Mouse (Mus musculus): ENCODE results near the gene Rxra. TPM values are rescaled to one million over a fixed set of nuclear protein-coding genes. Genes with fewer than 3 reads are reported as not detected.

Rxra gene
- polyA plus RNA-seq, 1 experiment from 2014 or later: 6.9 TPM

- 96% methylated on average over 10 of the region's 10 CpGs for WGBS
- Histone ChIP-seq H3K27me3 (ENCODE audit: control insufficient read depth, insufficient read depth, low read length) (no peaks in the 10 kb centered on the region), H3K36me3 (ENCODE audit: control insufficient read depth, insufficient read depth, low read length) (peaks cover 4% of the 10 kb centered on the region; the same call in 1 of the 2 replicates), H3K9me3 (ENCODE audit: control insufficient read depth, low read length) (no peaks in the 10 kb centered on the region), H3K27ac (ENCODE audit: low read depth, low read length) (no peak overlapping the region), H3K4me2 (no peak overlapping the region), H3K4me3 (ENCODE audit: low read depth, low read length) (no peak overlapping the region), H3K4me1 (ENCODE audit: control insufficient read depth, insufficient read depth, low read length) (peaks cover 10% of the 10 kb centered on the region), H3K9ac (ENCODE audit: low read length) (no peak overlapping the region)
- no peak for DNase-seq (ENCODE audit: low spot score, missing footprints)
- no peak for ATAC-seq (ENCODE audit: low FRiP score)
Measured at GRCm38 (mm10) chr2:27761260-27761995, 85.2 kb downstream of the Rxra start.

DNA sequence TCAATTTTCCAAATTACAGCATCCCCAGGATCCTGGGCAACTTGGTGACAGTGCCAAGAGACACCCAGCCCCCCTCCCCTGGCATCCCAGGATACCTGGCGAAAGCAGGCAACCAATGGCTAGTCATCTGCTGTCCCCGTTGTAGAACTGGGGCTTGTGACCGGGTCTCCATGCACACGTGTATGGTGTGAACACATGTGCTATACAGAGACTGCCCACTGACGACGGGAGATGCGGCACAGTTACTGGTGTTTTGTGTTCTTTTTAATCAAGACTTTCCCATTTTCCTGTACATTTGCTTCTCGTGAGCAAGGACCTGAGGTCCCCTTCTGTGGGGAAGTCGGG is 85.7 kb downstream of the Rxra start:
- WGBS: 90% methylated on average over 9 of the region's 9 CpGs
- Histone ChIP-seq H3K27me3 (ENCODE audit: control insufficient read depth, insufficient read depth, low read length) (no peaks in the 10 kb centered on the region), H3K27ac (ENCODE audit: low read depth, low read length) (no peak overlapping the region), H3K9me3 (ENCODE audit: control insufficient read depth, low read length) (no peaks in the 10 kb centered on the region), H3K36me3 (ENCODE audit: control insufficient read depth, insufficient read depth, low read length) (peaks cover 4% of the 10 kb centered on the region; the same call in 1 of the 2 replicates), H3K4me2 (no peak overlapping the region), H3K4me3 (ENCODE audit: low read depth, low read length) (no peak overlapping the region), H3K9ac (ENCODE audit: low read length) (no peak overlapping the region), H3K4me1 (ENCODE audit: control insufficient read depth, insufficient read depth, low read length) (peaks cover 10% of the 10 kb centered on the region)
- DNase-seq (ENCODE audit: low spot score, missing footprints) (no peak), ATAC-seq (ENCODE audit: low FRiP score) (no peak)

DNA sequence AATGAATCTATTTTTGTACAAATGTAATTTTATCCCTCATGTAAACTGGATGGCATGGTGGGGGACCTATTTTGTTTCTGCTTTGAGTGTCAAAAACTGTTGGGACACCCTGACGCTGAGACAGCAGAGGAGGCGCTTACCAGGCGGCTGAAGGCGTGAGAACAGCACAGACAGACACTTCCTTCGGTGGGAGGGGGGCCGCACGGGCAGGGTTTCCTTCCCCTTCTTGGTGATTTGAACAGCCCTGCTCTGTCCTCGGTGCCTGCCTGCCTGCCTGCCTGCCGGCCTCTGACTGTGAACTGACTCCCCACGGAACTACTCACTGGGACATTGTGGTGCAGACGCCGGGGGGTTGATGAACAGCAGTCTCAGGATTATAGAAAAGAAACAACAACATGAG is 86.3 kb downstream of the Rxra start:
- Histone ChIP-seq H3K9me3 (ENCODE audit: control insufficient read depth, low read length) (no peaks in the 10 kb centered on the region), H3K4me3 (ENCODE audit: low read depth, low read length) (no peak overlapping the region), H3K27ac (ENCODE audit: low read depth, low read length) (no peak overlapping the region), H3K4me1 (ENCODE audit: control insufficient read depth, insufficient read depth, low read length) (peaks cover 10% of the 10 kb centered on the region), H3K27me3 (ENCODE audit: control insufficient read depth, insufficient read depth, low read length) (no peaks in the 10 kb centered on the region), H3K36me3 (ENCODE audit: control insufficient read depth, insufficient read depth, low read length) (peaks cover 4% of the 10 kb centered on the region; the same call in 1 of the 2 replicates), H3K9ac (ENCODE audit: low read length) (no peak overlapping the region), H3K4me2 (no peak overlapping the region)
- no peak for ATAC-seq (ENCODE audit: low FRiP score)
- WGBS: 59% methylated on average over 12 of the region's 12 CpGs
- DNase-seq (ENCODE audit: low spot score, missing footprints): no peak

GRCm38 (mm10) chr2:27762920-27763780 is 86.9 kb downstream of the Rxra start:
- 79% methylated on average over 14 of the region's 14 CpGs for WGBS
- Histone ChIP-seq H3K4me3 (ENCODE audit: low read depth, low read length) (no peak overlapping the region), H3K4me1 (ENCODE audit: control insufficient read depth, insufficient read depth, low read length) (peaks cover 10% of the 10 kb centered on the region), H3K4me2 (no peak overlapping the region), H3K9me3 (ENCODE audit: control insufficient read depth, low read length) (no peaks in the 10 kb centered on the region), H3K9ac (ENCODE audit: low read length) (no peak overlapping the region), H3K27ac (ENCODE audit: low read depth, low read length) (no peak overlapping the region), H3K27me3 (ENCODE audit: control insufficient read depth, insufficient read depth, low read length) (no peaks in the 10 kb centered on the region), H3K36me3 (ENCODE audit: control insufficient read depth, insufficient read depth, low read length) (peaks cover 4% of the 10 kb centered on the region; the same call in 1 of the 2 replicates)
- no peak for ATAC-seq (ENCODE audit: low FRiP score)
- no peak for DNase-seq (ENCODE audit: low spot score, missing footprints)

- Histone ChIP-seq H3K27ac (ENCODE audit: low read depth, low read length) (no peak overlapping the region; the same call in 1 of the 2 replicates), H3K4me2 (no peak overlapping the region), H3K27me3 (ENCODE audit: control insufficient read depth, insufficient read depth, low read length) (no peaks in the 10 kb centered on the region), H3K9me3 (ENCODE audit: control insufficient read depth, low read length) (no peaks in the 10 kb centered on the region), H3K36me3 (ENCODE audit: control insufficient read depth, insufficient read depth, low read length) (peaks cover 4% of the 10 kb centered on the region; the same call in 1 of the 2 replicates), H3K9ac (ENCODE audit: low read length) (peak overlapping the region; percentile 27), H3K4me3 (ENCODE audit: low read depth, low read length) (no peak overlapping the region), H3K4me1 (ENCODE audit: control insufficient read depth, insufficient read depth, low read length) (peaks cover 10% of the 10 kb centered on the region)
- 15% methylated on average over 6 of the region's 6 CpGs for WGBS
- ATAC-seq (ENCODE audit: low FRiP score) (peak; percentile 71), DNase-seq (ENCODE audit: low spot score, missing footprints) (peak; percentile 91)
Measured at GRCm38 (mm10) chr2:27764256-27764936, 88.2 kb downstream of the Rxra start.

GRCm38 (mm10) chr2:27764937-27765319 is 88.7 kb downstream of the Rxra start:
- WGBS: 32% methylated on average over 3 of the region's 3 CpGs
- DNase-seq (ENCODE audit: low spot score, missing footprints) (peak; percentile 98), ATAC-seq (ENCODE audit: low FRiP score) (peak; percentile 71)

GRCm38 (mm10) chr2:27767773-27768172 is 91.5 kb downstream of the Rxra start:
- Histone ChIP-seq H3K27ac (ENCODE audit: low read depth, low read length) (no peak overlapping the region), H3K9ac (ENCODE audit: low read length) (no peak overlapping the region), H3K9me3 (ENCODE audit: control insufficient read depth, low read length) (no peaks in the 10 kb centered on the region), H3K4me1 (ENCODE audit: control insufficient read depth, insufficient read depth, low read length) (peaks cover 10% of the 10 kb centered on the region), H3K4me3 (ENCODE audit: low read depth, low read length) (no peak overlapping the region), H3K4me2 (no peak overlapping the region), H3K36me3 (ENCODE audit: control insufficient read depth, insufficient read depth, low read length) (no peaks in the 10 kb centered on the region), H3K27me3 (ENCODE audit: control insufficient read depth, insufficient read depth, low read length) (no peaks in the 10 kb centered on the region)
- no peak for DNase-seq (ENCODE audit: low spot score, missing footprints)
- ATAC-seq (ENCODE audit: low FRiP score): no peak
- WGBS: 68% methylated on average over 7 of the region's 7 CpGs

More at GRCm38 (mm10) chr2:27764937-27765319, 88.7 kb downstream of the Rxra start:
- Histone ChIP-seq H3K27ac (ENCODE audit: low read depth, low read length) (no peak overlapping the region), H3K4me2 (no peak overlapping the region), H3K9ac (ENCODE audit: low read length) (0 out of 2 replicates have a peak overlapping the region, but pooled peaks have one; percentile 27), H3K4me3 (ENCODE audit: low read depth, low read length) (no peak overlapping the region), H3K4me1 (ENCODE audit: control insufficient read depth, insufficient read depth, low read length) (peaks cover 10% of the 10 kb centered on the region), H3K9me3 (ENCODE audit: control insufficient read depth, low read length) (no peaks in the 10 kb centered on the region), H3K36me3 (ENCODE audit: control insufficient read depth, insufficient read depth, low read length) (peaks cover under 1% of the 10 kb centered on the region; the same call in 1 of the 2 replicates), H3K27me3 (ENCODE audit: control insufficient read depth, insufficient read depth, low read length) (no peaks in the 10 kb centered on the region)

DNA sequence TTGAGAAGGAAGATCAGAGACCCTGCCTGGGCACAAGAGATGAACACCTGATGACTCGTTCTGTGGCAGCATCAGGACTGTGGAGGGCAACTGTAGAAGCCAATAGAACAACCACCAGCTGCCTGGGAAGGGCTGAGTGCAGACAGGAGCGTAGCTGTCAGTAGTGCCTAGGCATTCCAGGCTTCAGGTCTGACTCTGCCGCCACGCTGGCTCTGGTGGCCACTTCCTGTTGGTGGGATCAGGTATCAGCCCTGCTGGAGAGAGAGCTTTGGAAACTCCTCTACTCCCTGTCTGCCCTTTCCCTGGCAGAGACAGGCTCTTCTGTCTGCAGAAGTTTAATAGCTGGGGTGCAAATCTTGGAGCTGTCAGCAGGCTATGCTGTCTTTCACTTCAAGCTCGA is 93.5 kb downstream of the Rxra start:
- peaks cover 1% of the 10 kb centered on the region; the same call in 1 of the 2 replicates for H3K4me1 ChIP-seq (ENCODE audit: control insufficient read depth, insufficient read depth, low read length)
- no peak for DNase-seq (ENCODE audit: low spot score, missing footprints)
- no peaks in the 10 kb centered on the region for H3K36me3 ChIP-seq (ENCODE audit: control insufficient read depth, insufficient read depth, low read length)
- H3K4me3 ChIP-seq (ENCODE audit: low read depth, low read length): no peak overlapping the region
- no peak for ATAC-seq (ENCODE audit: low FRiP score)
- H3K9me3 ChIP-seq (ENCODE audit: control insufficient read depth, low read length): no peaks in the 10 kb centered on the region
- H3K27me3 ChIP-seq (ENCODE audit: control insufficient read depth, insufficient read depth, low read length): no peaks in the 10 kb centered on the region
- 44% methylated on average over 5 of the region's 5 CpGs for WGBS
- no peak overlapping the region for H3K27ac ChIP-seq (ENCODE audit: low read depth, low read length)
- no peak overlapping the region for H3K9ac ChIP-seq (ENCODE audit: low read length)
- no peak overlapping the region for H3K4me2 ChIP-seq
